Mouse (Mus musculus): ENCODE measurements around the gene Zdhhc14. TPM values are rescaled to one million over a fixed set of nuclear protein-coding genes. Genes with fewer than 3 reads are reported as not detected.

Zdhhc14 gene
- polyA plus RNA-seq, 1 experiment from 2014 or later: 2.0 TPM

GRCm38 (mm10) chr17:5751066-5751465, 258.7 kb downstream of the Zdhhc14 start:
- H3K4me3 ChIP-seq (ENCODE audit: low read depth, low read length): no peak overlapping the region
- H3K36me3 ChIP-seq (ENCODE audit: control insufficient read depth, insufficient read depth, low read length): no peaks in the 10 kb centered on the region
- H3K9ac ChIP-seq (ENCODE audit: low read length): no peak overlapping the region
- H3K27ac ChIP-seq (ENCODE audit: low read depth, low read length): no peak overlapping the region
- DNase-seq (ENCODE audit: low spot score, missing footprints) (no peak), ATAC-seq (ENCODE audit: low FRiP score) (no peak)
- no peaks in the 10 kb centered on the region for H3K27me3 ChIP-seq (ENCODE audit: control insufficient read depth, insufficient read depth, low read length)
- H3K4me2 ChIP-seq: no peak overlapping the region
- H3K4me1 ChIP-seq (ENCODE audit: control insufficient read depth, insufficient read depth, low read length): peaks cover 5% of the 10 kb centered on the region
- WGBS: 87% methylated on average over 3 of the region's 3 CpGs
- H3K9me3 ChIP-seq (ENCODE audit: control insufficient read depth, low read length): no peaks in the 10 kb centered on the region

- H3K9ac ChIP-seq (ENCODE audit: low read length): peak overlapping the region; percentile 74
Observed at GRCm38 (mm10) chr17:5752322-5752715, 260.0 kb downstream of the Zdhhc14 start.

GRCm38 (mm10) chr17:5752716-5753585, 260.6 kb downstream of the Zdhhc14 start:
- H3K4me2 ChIP-seq: peak overlapping the region; percentile 75
- DNase-seq (ENCODE audit: low spot score, missing footprints) (peak; percentile 99), ATAC-seq (ENCODE audit: low FRiP score) (peak; percentile 82)
- H3K9me3 ChIP-seq (ENCODE audit: control insufficient read depth, low read length): no peaks in the 10 kb centered on the region
- peak overlapping the region; percentile 45 for H3K4me3 ChIP-seq (ENCODE audit: low read depth, low read length)
- no peaks in the 10 kb centered on the region for H3K36me3 ChIP-seq (ENCODE audit: control insufficient read depth, insufficient read depth, low read length)
- H3K9ac ChIP-seq (ENCODE audit: low read length): peak overlapping the region; percentile 74
- peaks cover 5% of the 10 kb centered on the region for H3K4me1 ChIP-seq (ENCODE audit: control insufficient read depth, insufficient read depth, low read length)
- WGBS: 11% methylated on average over 29 of the region's 29 CpGs
- H3K27ac ChIP-seq (ENCODE audit: low read depth, low read length): no peak overlapping the region
- no peaks in the 10 kb centered on the region for H3K27me3 ChIP-seq (ENCODE audit: control insufficient read depth, insufficient read depth, low read length)

More at GRCm38 (mm10) chr17:5752322-5752715, 260.0 kb downstream of the Zdhhc14 start:
- Histone ChIP-seq H3K27ac (ENCODE audit: low read depth, low read length) (no peak overlapping the region), H3K4me1 (ENCODE audit: control insufficient read depth, insufficient read depth, low read length) (peaks cover 5% of the 10 kb centered on the region), H3K9me3 (ENCODE audit: control insufficient read depth, low read length) (no peaks in the 10 kb centered on the region), H3K4me2 (peak overlapping the region; percentile 75), H3K4me3 (ENCODE audit: low read depth, low read length) (peak overlapping the region; percentile 45; the same call in 1 of the 2 replicates), H3K36me3 (ENCODE audit: control insufficient read depth, insufficient read depth, low read length) (no peaks in the 10 kb centered on the region), H3K27me3 (ENCODE audit: control insufficient read depth, insufficient read depth, low read length) (no peaks in the 10 kb centered on the region)
- DNase-seq (ENCODE audit: low spot score, missing footprints) (no peak), ATAC-seq (ENCODE audit: low FRiP score) (peak; percentile 33; the same call in 1 of the 2 replicates)
- 15% methylated on average over 2 of the region's 2 CpGs for WGBS

GRCm38 (mm10) chr17:5755489-5755888, 263.1 kb downstream of the Zdhhc14 start:
- no peak overlapping the region for H3K9ac ChIP-seq (ENCODE audit: low read length)
- H3K27me3 ChIP-seq (ENCODE audit: control insufficient read depth, insufficient read depth, low read length): no peaks in the 10 kb centered on the region
- H3K27ac ChIP-seq (ENCODE audit: low read depth, low read length): no peak overlapping the region
- no peak overlapping the region for H3K4me3 ChIP-seq (ENCODE audit: low read depth, low read length)
- no peak overlapping the region for H3K4me2 ChIP-seq
- ATAC-seq (ENCODE audit: low FRiP score) (no peak), DNase-seq (ENCODE audit: low spot score, missing footprints) (no peak)
- no peaks in the 10 kb centered on the region for H3K9me3 ChIP-seq (ENCODE audit: control insufficient read depth, low read length)
- no peaks in the 10 kb centered on the region for H3K36me3 ChIP-seq (ENCODE audit: control insufficient read depth, insufficient read depth, low read length)
- 88% methylated on average over 7 of the region's 7 CpGs for WGBS
- peaks cover 5% of the 10 kb centered on the region for H3K4me1 ChIP-seq (ENCODE audit: control insufficient read depth, insufficient read depth, low read length)

GRCm38 (mm10) chr17:5756065-5756464, 263.7 kb downstream of the Zdhhc14 start:
- Histone ChIP-seq H3K4me1 (ENCODE audit: control insufficient read depth, insufficient read depth, low read length) (peaks cover 5% of the 10 kb centered on the region), H3K9me3 (ENCODE audit: control insufficient read depth, low read length) (no peaks in the 10 kb centered on the region), H3K27me3 (ENCODE audit: control insufficient read depth, insufficient read depth, low read length) (no peaks in the 10 kb centered on the region), H3K4me2 (no peak overlapping the region), H3K36me3 (ENCODE audit: control insufficient read depth, insufficient read depth, low read length) (no peaks in the 10 kb centered on the region), H3K4me3 (ENCODE audit: low read depth, low read length) (no peak overlapping the region), H3K27ac (ENCODE audit: low read depth, low read length) (no peak overlapping the region), H3K9ac (ENCODE audit: low read length) (no peak overlapping the region)
- DNase-seq (ENCODE audit: low spot score, missing footprints): no peak
- WGBS: 73% methylated on average over 5 of the region's 5 CpGs
- ATAC-seq (ENCODE audit: low FRiP score): no peak

GRCm38 (mm10) chr17:5756855-5757254, 264.5 kb downstream of the Zdhhc14 start:
- Histone ChIP-seq H3K9me3 (ENCODE audit: control insufficient read depth, low read length) (no peaks in the 10 kb centered on the region), H3K4me2 (no peak overlapping the region), H3K4me1 (ENCODE audit: control insufficient read depth, insufficient read depth, low read length) (peaks cover 5% of the 10 kb centered on the region), H3K4me3 (ENCODE audit: low read depth, low read length) (no peak overlapping the region), H3K27me3 (ENCODE audit: control insufficient read depth, insufficient read depth, low read length) (no peaks in the 10 kb centered on the region), H3K27ac (ENCODE audit: low read depth, low read length) (no peak overlapping the region), H3K9ac (ENCODE audit: low read length) (no peak overlapping the region), H3K36me3 (ENCODE audit: control insufficient read depth, insufficient read depth, low read length) (no peaks in the 10 kb centered on the region)
- 91% methylated on average over 15 of the region's 15 CpGs for WGBS
- ATAC-seq (ENCODE audit: low FRiP score): no peak
- no peak for DNase-seq (ENCODE audit: low spot score, missing footprints)

- Histone ChIP-seq H3K36me3 (ENCODE audit: control insufficient read depth, insufficient read depth, low read length) (no peaks in the 10 kb centered on the region), H3K4me3 (ENCODE audit: low read depth, low read length) (no peak overlapping the region), H3K9ac (ENCODE audit: low read length) (no peak overlapping the region), H3K27me3 (ENCODE audit: control insufficient read depth, insufficient read depth, low read length) (no peaks in the 10 kb centered on the region), H3K4me1 (ENCODE audit: control insufficient read depth, insufficient read depth, low read length) (no peaks in the 10 kb centered on the region), H3K9me3 (ENCODE audit: control insufficient read depth, low read length) (no peaks in the 10 kb centered on the region), H3K4me2 (no peak overlapping the region), H3K27ac (ENCODE audit: low read depth, low read length) (no peak overlapping the region)
- DNase-seq (ENCODE audit: low spot score, missing footprints) (no peak), ATAC-seq (ENCODE audit: low FRiP score) (no peak)
- WGBS: 88% methylated on average over 5 of the region's 5 CpGs
Observed at GRCm38 (mm10) chr17:5763768-5764167, 271.4 kb downstream of the Zdhhc14 start.

GRCm38 (mm10) chr17:5764270-5764669, 271.9 kb downstream of the Zdhhc14 start:
- Histone ChIP-seq H3K4me1 (ENCODE audit: control insufficient read depth, insufficient read depth, low read length) (no peaks in the 10 kb centered on the region), H3K36me3 (ENCODE audit: control insufficient read depth, insufficient read depth, low read length) (no peaks in the 10 kb centered on the region), H3K4me3 (ENCODE audit: low read depth, low read length) (no peak overlapping the region), H3K27me3 (ENCODE audit: control insufficient read depth, insufficient read depth, low read length) (no peaks in the 10 kb centered on the region), H3K27ac (ENCODE audit: low read depth, low read length) (no peak overlapping the region), H3K9ac (ENCODE audit: low read length) (no peak overlapping the region), H3K9me3 (ENCODE audit: control insufficient read depth, low read length) (no peaks in the 10 kb centered on the region), H3K4me2 (no peak overlapping the region)
- DNase-seq (ENCODE audit: low spot score, missing footprints) (no peak), ATAC-seq (ENCODE audit: low FRiP score) (no peak)
- 75% methylated on average over 5 of the region's 5 CpGs for WGBS

- DNase-seq (ENCODE audit: low spot score, missing footprints) (no peak), ATAC-seq (ENCODE audit: low FRiP score) (no peak)
- H3K4me1 ChIP-seq (ENCODE audit: control insufficient read depth, insufficient read depth, low read length): peaks cover 5% of the 10 kb centered on the region
- no peaks in the 10 kb centered on the region for H3K27me3 ChIP-seq (ENCODE audit: control insufficient read depth, insufficient read depth, low read length)
- H3K27ac ChIP-seq (ENCODE audit: low read depth, low read length): no peak overlapping the region
- no peak overlapping the region for H3K4me3 ChIP-seq (ENCODE audit: low read depth, low read length)
- H3K36me3 ChIP-seq (ENCODE audit: control insufficient read depth, insufficient read depth, low read length): no peaks in the 10 kb centered on the region
- 83% methylated on average over 4 of the region's 4 CpGs for WGBS
- H3K9ac ChIP-seq (ENCODE audit: low read length): no peak overlapping the region
- no peak overlapping the region for H3K4me2 ChIP-seq
- no peaks in the 10 kb centered on the region for H3K9me3 ChIP-seq (ENCODE audit: control insufficient read depth, low read length)
Observed at GRCm38 (mm10) chr17:5765746-5766145, 273.4 kb downstream of the Zdhhc14 start.
